Mouse (Mus musculus) T-cell, adult 66 days (primary cell): ENCODE results near the gene 4930415L06Rik. TPM values are rescaled to one million over a fixed set of nuclear protein-coding genes. Genes with fewer than 3 reads are reported as not detected.

ENCODE experiments used
- total RNA-seq, 2 experiments: library from RNA; stranded (reverse); gene quantifications; 3 replicates in 1 of 2; 4 replicates in 1 of 2; pipeline ENCODE4 v1.2.4; 2023

The 4930415L06Rik gene
- total RNA-seq: not detected

GRCm38 (mm10) chrX:89932752-89933151 lies at the start of gene 4930415L06Rik:
Gene 4930415L06Rik (minus strand): TSS chrX:89932852.

Other genes with a start within 250 kb of the 4930415L06Rik start
- not detected for gene 4932429P05Rik, start 180.6 kb downstream of the 4930415L06Rik start, total RNA-seq